Mouse (Mus musculus) thymus, adult 2 months (tissue): Measurements from ENCODE around the gene AL607142.1.

ENCODE experiments used
- CTCF ChIP-seq: fragments of 200-500 bp; IDR thresholded peaks from 2 replicates; pipeline ENCODE4 v1.5.1; 2012; ENCODE audit warnings: mild to moderate bottlenecking, control low read depth, low read length, moderate library complexity, borderline replicate concordance; ENCODE audit not compliant: control insufficient read depth, poor library complexity, insufficient read depth; ENCODE audit errors: extremely low read depth
- POLR2A ChIP-seq: fragments of 200-500 bp; IDR thresholded peaks from 2 replicates; pipeline ENCODE4 v1.6.1; 2012; ENCODE audit warnings: mild to moderate bottlenecking, low read length, control low read depth, moderate library complexity; ENCODE audit not compliant: control insufficient read depth, poor library complexity, insufficient read depth; ENCODE audit errors: extremely low read depth

- no peak for TF ChIP-seq CTCF
- TF ChIP-seq POLR2A: no peak
Observed at GRCm38 (mm10) chr4:120127333-120127732, 62.5 kb downstream of the AL607142.1 start.
